In genomic region chr12:91587491-91588033, GRCm38 (mm10) we compare ENCODE assay signal across 8 mouse cellular contexts. TPM values are rescaled to one million over a fixed set of nuclear protein-coding genes. Genes with fewer than 3 reads are reported as not detected.
DNase-seq lines count a peak whose midpoint lies in the region; ATAC-seq and TF ChIP-seq lines count a peak whose summit lies in the region.

No protein-coding gene starts in this region.

- DNase-seq in heart, adult 9 months (ENCODE audit: low spot score in 2 of 2) = no peak
- DNase-seq in right cerebral cortex, postnatal 4 days = no peak
- no peak for DNase-seq in left cerebral cortex, postnatal 36 days (ENCODE audit: low spot score in 2 of 2)
- DNase-seq in layer of hippocampus, adult 9-10 months (ENCODE audit: low spot score) = no peak

- H3K27me3 ChIP-seq in heart, embryonic 13.5 days (replicated peaks) = no peaks in the 10 kb centered on the region
- no peaks in the 10 kb centered on the region for H3K27me3 ChIP-seq in ES-Bruce4 (ENCODE audit: control insufficient read depth, insufficient read depth, low read length, poor library complexity, severe bottlenecking)
- H3K27me3 ChIP-seq in forebrain, embryonic 15.5 days = no peaks in the 10 kb centered on the region

- H3K36me3 ChIP-seq in heart, embryonic 13.5 days = peaks cover 34% of the 10 kb centered on the region
- H3K36me3 ChIP-seq in ES-Bruce4 (ENCODE audit: control insufficient read depth, insufficient read depth, low read length, poor library complexity, severe bottlenecking) = peaks cover 23% of the 10 kb centered on the region
- H3K36me3 ChIP-seq in forebrain, embryonic 15.5 days = peaks cover 10% of the 10 kb centered on the region
- peaks cover 10% of the 10 kb centered on the region; the same call in 1 of the 2 replicates for H3K36me3 ChIP-seq in macrophage (ENCODE audit: inconsistent target)

- peak overlapping the region; percentile 89 for H3K4me3 ChIP-seq in heart, embryonic 13.5 days
- H3K4me3 ChIP-seq in ES-Bruce4 (ENCODE audit: low read depth, low read length) (no peak overlapping the region), macrophage (ENCODE audit: inconsistent target) (peak overlapping the region; percentile 75)
- H3K4me3 ChIP-seq in forebrain, embryonic 15.5 days = peak overlapping the region; percentile 97

- H3K27ac ChIP-seq in heart, embryonic 13.5 days (replicated peaks) = peak overlapping the region; percentile 100
- no peak overlapping the region for H3K27ac ChIP-seq in ES-Bruce4 (ENCODE audit: insufficient read depth, low read length)
- peak overlapping the region; percentile 100 for H3K27ac ChIP-seq in forebrain, embryonic 15.5 days (replicated peaks)
- peak overlapping the region; percentile 91 for H3K27ac ChIP-seq in macrophage

- H3K9me3 ChIP-seq in heart, embryonic 13.5 days = no peaks in the 10 kb centered on the region
- H3K9me3 ChIP-seq in ES-Bruce4 (replicated peaks; ENCODE audit: control insufficient read depth, insufficient read depth, low read length, poor library complexity, severe bottlenecking) = no peaks in the 10 kb centered on the region
- H3K9me3 ChIP-seq in forebrain, embryonic 15.5 days = no peaks in the 10 kb centered on the region

- no peak for TF ChIP-seq POLR2A in ES-Bruce4 (IDR thresholded peaks at IDR 0.05; ENCODE audit: insufficient read depth, low read length)

- H3K79me2 ChIP-seq in macrophage (ENCODE audit: inconsistent target) = peaks cover 59% of the 10 kb centered on the region

- H3K4me2 ChIP-seq in heart, embryonic 13.5 days = peak overlapping the region; percentile 76
- peak overlapping the region; percentile 57 for H3K4me2 ChIP-seq in forebrain, embryonic 15.5 days (replicated peaks)

- H3K4me1 ChIP-seq in heart, embryonic 13.5 days = peaks cover 39% of the 10 kb centered on the region
- H3K4me1 ChIP-seq in ES-Bruce4 (ENCODE audit: control insufficient read depth, insufficient read depth, low read length) = no peaks in the 10 kb centered on the region
- peaks cover 32% of the 10 kb centered on the region for H3K4me1 ChIP-seq in forebrain, embryonic 15.5 days

- no peak for ATAC-seq in heart, embryonic 13.5 days (ENCODE audit: extremely low read depth, insufficient number of reproducible peaks, low FRiP score, low TSS enrichment)
- no peak for ATAC-seq in forebrain, embryonic 15.5 days (replicated peaks)

- 28% methylated on average over 5 of the region's 5 CpGs for WGBS in heart, embryonic 13.5 days
- WGBS in forebrain, embryonic 15.5 days = 2% methylated on average over 5 of the region's 5 CpGs
- 5% methylated on average over 5 of the region's 5 CpGs for WGBS in macrophage (ENCODE audit: missing documents)

- H3K9ac ChIP-seq in heart, embryonic 13.5 days = peak overlapping the region; percentile 100
- H3K9ac ChIP-seq in ES-Bruce4 (ENCODE audit: low read depth, poor library complexity, severe bottlenecking) = peak overlapping the region; percentile 100
- H3K9ac ChIP-seq in forebrain, embryonic 15.5 days (replicated peaks) = peak overlapping the region; percentile 100

- intact Hi-C loops in left cerebral cortex, postnatal 36 days (cut with DNase I) = no loop called here

- no peak for TF ChIP-seq EP300 in ES-Bruce4 (IDR thresholded peaks at IDR 0.05; ENCODE audit: insufficient read depth, low read depth, low read length)

- TF ChIP-seq CTCF in ES-Bruce4 (IDR thresholded peaks at IDR 0.05; ENCODE audit: low read depth, low read length) = no peak

RNA-seq across cellular contexts. Expression of gene Gtf2a1, which starts 2.7 kb away (rescaled TPM):
- polyA plus RNA-seq in heart, embryonic 13.5 days (2015; fragmentation: Nextera tagmentation; extraction: Ambion mirVana) = 27.3 and 28.1 TPM in 2 replicates
- polyA plus RNA-seq in ES-Bruce4 (2011; ENCODE audit: insufficient read depth, insufficient read length, low read depth, missing spikeins) (72.1 and 77.4 TPM in 2 replicates), macrophage (2018) (25.3 to 34.3 TPM (median 28.7 TPM) in 3 replicates)
- polyA plus RNA-seq in forebrain, embryonic 15.5 days (2015; fragmentation: Nextera tagmentation; extraction: Ambion mirVana) = 68.6 and 71.1 TPM in 2 replicates
- total RNA-seq in macrophage (2018; cell fraction: chromatin; rRNA removed) = 100 to 1,000 TPM in 12 of 26 experiments, 10 to 100 TPM in 14; 50.2 to 185 (median 97.3) TPM
- total RNA-seq in macrophage (2018; cell fraction: cytosol; rRNA removed) = 10 to 100 TPM; 53.8 to 87.8 (median 73.5) TPM
- 100 to 1,000 TPM in 2 of 26 experiments, 10 to 100 TPM in 24; 53.2 to 115 (median 85.2) TPM for total RNA-seq in macrophage (2018; cell fraction: nucleus; rRNA removed)
- total RNA-seq in left cerebral cortex, postnatal 36 days (2021) = 10 to 100 TPM; 46.1 to 48.6 TPM
